Mouse (Mus musculus) urinary bladder, adult 2 months (tissue): ENCODE measurements at regions not wholly inside any gene's neighbourhood (a gene's known extent, or its start where the extent isn't known, plus 50 kb on each side); places are given as distances from the start of the nearest gene placed in this dataset.

Experiments used
- DNase-seq: peaks from one replicate; pipeline ENCODE4 v3.0.0; 2022; ENCODE audit warnings: low spot score

GRCm38 (mm10) chr2:128523425-128524108 lies 67.4 kb upstream of the Spdye4c start:
- no peak for DNase-seq

GRCm38 (mm10) chr2:128526100-128526499 lies 64.9 kb upstream of the Spdye4c start:
- DNase-seq = no peak

- DNase-seq = no peak
Observed at GRCm38 (mm10) chr2:128526883-128527344, 64.1 kb upstream of the Spdye4c start.

GRCm38 (mm10) chr2:128536294-128536693 lies 54.7 kb upstream of the Spdye4c start:
- no peak for DNase-seq

- DNase-seq = no peak
Observed at GRCm38 (mm10) chr2:128537425-128537824, 53.6 kb upstream of the Spdye4c start.

- no peak for DNase-seq
Observed at GRCm38 (mm10) chr2:128538736-128539135, 52.3 kb upstream of the Spdye4c start.
